Mouse (Mus musculus) T-helper 17 cell (primary cell): ENCODE measurements around the gene Brms1.

Experiments
- in situ Hi-C, 2 experiments: fragments of 300-600 bp; cut with MboI, MseI; formaldehyde crosslinking; loops; 1 replicate in 1 of 2; 2 replicates in 1 of 2; pipeline ENCODE4 v1.15.1; 2025; ENCODE audit warnings: high pct_unique_total_duplicates in 2 of 2

Gene Brms1

DNA sequence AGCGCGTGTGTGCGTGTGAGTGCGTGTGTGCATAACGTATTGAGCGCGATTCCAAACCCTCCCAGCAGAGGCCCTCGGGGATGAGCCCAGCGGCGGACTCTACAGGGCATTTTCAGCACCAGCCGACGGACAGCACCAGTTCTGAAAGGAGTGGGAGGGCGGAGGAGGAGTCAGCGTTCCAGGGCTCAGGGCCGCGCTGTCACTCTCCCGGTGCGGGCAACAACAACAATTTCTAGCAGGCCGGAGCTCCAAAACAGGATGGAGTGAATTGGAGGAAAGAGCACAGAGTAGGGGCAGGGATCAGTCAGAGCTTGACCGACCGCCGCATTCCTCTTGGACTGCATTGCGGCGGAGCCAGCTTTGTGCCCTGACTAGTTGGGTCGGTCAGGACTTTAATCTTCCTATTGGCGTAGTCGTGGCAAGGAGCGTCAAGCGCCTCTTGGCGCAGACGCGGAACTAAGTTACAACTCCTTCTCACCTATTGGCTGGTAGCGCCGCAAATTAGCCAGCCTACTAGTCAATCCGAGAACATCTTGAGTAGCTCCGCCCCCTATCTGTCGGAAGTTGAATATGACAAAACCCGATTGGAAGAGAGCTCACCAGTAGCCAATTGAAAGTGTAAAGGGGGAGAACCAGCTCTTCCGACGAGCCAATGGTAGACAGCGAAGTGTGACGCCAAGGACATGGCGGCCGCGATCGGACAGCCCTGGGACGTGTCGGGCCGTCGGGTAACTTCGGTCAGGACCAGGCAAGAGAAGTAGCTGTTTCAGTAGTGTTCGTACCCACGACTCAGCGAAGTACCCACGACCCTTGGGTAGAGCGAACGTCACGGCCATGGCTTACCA, 47.0 kb downstream of the Brms1 start, which contains the start of gene Yif1a:
Gene Yif1a, plus strand, starts transcription at position 655 of the 845 bp plus-strand sequence.
- in situ Hi-C loops, result no loop called here

- in situ Hi-C loops, result no loop called here
Measured at GRCm38 (mm10) chr19:5089324-5089723, 48.2 kb downstream of the Brms1 start.

- in situ Hi-C loops, result loop anchor here (5.0 to 10.0 kb wide), 2 partner anchors 50 to 53 kb away; no protein-coding TSS in a partner anchor
Measured at GRCm38 (mm10) chr19:5092083-5092482, 50.9 kb downstream of the Brms1 start.

DNA sequence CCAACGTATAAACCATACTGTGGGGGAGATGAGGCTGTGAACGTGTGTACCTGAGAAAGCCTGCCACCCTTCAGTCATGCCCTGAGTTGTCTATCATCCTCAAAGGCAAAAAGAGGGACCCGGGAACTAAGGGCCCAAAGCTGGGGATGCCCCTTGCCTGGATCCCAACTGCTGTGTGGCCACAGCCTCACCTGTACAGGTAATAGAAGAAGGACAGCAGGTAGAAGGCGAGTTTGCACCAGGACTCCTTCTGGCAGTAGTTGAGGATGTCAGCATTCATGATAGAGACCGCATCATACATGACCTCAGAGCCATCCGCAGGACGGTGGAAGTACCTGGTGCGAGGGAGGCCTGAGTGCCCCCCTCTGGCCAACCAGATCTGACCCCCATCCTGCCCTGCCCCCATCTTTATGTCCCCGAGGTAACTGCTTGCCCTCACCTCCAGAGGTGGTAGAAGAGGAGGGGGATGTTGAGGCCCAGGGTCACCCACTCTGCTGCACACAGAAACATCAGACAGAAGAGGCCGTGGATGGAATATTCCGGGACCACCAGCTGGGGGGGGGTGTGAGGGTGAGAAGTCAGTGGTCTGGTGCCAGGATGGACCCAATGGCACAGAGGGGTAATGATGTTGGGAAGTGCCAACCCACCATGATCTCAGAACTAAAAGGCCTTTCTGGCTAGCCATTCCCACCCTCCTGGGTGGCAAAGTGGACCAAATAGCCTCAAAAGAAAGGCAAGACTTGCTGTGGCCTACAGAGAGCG, 52.5 kb downstream of the Brms1 start:
- in situ Hi-C loops, result loop anchor here (5.0 to 10.0 kb wide), 2 partner anchors 49 to 51 kb away; no protein-coding TSS in a partner anchor

DNA sequence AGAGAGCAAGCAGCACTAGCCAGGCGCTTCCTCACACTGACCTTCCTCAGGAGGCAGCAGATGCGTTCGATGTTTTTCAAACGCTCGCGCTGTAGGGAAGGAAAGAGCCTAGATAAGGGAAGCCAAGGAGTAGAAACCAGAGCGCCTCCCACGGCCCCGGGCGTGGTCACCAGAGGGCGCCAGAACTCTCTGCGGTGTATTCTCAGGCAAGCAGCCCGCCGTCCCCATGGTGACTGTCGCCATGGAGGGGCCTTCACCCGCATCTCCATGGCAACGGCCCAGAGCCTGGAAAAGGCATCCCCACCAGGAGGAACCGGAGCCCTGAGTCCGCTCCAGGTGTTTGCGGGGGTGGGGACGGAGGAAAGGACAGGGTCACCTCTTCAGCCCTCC, 53.1 kb downstream of the Brms1 start:
- in situ Hi-C loops, result loop anchor here (5.0 to 10.0 kb wide), 2 partner anchors 48 to 51 kb away; no protein-coding TSS in a partner anchor

- in situ Hi-C loops, result loop anchor here (5.0 to 10.0 kb wide), 2 partner anchors 47 to 50 kb away; no protein-coding TSS in a partner anchor
Measured at GRCm38 (mm10) chr19:5094746-5095417, 53.7 kb downstream of the Brms1 start.

DNA sequence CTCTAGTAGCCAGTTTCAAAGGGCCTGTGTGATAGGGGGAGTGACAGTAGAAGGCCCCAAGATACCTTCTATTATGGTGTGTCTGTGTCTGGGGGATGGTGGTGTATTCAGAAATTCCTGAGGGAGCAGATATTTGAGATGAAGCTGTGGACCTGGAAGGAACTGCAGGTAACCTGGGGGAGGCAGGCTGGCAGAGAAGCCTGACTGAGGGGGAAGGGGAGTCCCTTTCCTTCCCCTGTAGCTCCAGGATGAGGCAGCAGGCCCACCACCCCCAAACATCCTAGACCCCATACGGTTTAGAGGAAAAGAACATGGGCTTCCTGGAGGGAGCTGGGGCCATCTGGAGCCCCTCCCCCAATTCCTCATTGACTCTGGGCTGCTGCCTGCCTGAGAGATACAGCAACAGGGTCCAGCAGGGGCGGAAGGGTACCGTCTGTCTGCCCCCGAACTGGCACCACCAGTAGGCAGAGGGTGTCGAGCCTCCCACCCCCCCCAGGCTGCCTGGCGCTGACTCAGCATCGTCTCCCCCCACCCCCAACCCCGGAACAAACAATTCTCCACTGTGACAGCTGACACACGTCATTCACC, 54.8 kb downstream of the Brms1 start:
- in situ Hi-C loops, result loop anchor here in 1 of 2 experiments (10.0 kb wide), 1 partner anchor 49 kb away; no protein-coding TSS in a partner anchor

- in situ Hi-C loops, result loop anchor here in 1 of 2 experiments (10.0 kb wide), 1 partner anchor 47 kb away; no protein-coding TSS in a partner anchor
Measured at GRCm38 (mm10) chr19:5097521-5098362, 56.6 kb downstream of the Brms1 start.

DNA sequence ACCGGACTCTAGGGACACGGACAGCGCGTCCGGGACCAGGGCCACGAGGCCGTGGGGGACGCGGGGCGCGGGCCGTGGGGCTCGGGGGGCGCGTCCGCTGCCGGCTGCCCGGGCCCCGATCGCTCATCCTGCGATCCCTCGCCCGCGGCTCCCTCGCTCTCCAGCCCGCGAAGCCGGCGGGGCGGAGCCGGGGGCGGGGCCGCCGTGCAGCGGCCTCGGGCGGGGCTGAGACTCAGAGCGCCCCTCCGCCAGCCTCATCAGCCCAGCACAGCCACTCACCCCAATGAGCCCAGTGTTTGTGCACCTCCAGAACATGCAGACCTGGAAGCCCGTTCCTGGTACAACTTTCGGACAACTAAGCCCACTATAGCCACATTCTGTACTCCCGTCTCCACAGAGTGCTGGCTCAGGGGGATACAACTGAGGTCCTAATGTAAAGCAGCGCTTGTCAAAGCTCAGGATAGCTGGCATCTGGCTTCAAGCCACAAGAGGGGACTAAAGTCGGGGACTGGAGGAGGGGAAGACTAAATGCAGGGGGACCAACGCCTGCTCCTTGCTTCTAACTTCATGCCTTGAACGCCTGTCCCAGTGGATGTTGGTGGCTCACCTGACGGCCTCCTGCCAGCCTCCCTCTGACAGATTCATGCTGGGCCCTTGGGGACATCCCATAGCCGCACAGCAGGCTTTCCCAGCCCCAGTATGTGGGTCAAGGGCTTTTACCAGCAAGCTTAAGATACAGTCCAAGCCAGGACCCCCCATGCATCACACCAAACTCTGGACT, 57.4 kb downstream of the Brms1 start, which contains the start of gene Cnih2:
Gene Cnih2, minus strand, starts transcription at position 159 of the 781 bp plus-strand sequence.
- in situ Hi-C loops, result loop anchor here in 1 of 2 experiments (10.0 kb wide), 1 partner anchor 46 kb away; no protein-coding TSS in a partner anchor
